Mouse (Mus musculus) thymus, postnatal 14 days (tissue): ENCODE results near the gene Chrnb4.

Experiments used
- DNase-seq: peaks from one replicate; pipeline ENCODE4 v3.0.0; 2021

The Chrnb4 gene

DNA sequence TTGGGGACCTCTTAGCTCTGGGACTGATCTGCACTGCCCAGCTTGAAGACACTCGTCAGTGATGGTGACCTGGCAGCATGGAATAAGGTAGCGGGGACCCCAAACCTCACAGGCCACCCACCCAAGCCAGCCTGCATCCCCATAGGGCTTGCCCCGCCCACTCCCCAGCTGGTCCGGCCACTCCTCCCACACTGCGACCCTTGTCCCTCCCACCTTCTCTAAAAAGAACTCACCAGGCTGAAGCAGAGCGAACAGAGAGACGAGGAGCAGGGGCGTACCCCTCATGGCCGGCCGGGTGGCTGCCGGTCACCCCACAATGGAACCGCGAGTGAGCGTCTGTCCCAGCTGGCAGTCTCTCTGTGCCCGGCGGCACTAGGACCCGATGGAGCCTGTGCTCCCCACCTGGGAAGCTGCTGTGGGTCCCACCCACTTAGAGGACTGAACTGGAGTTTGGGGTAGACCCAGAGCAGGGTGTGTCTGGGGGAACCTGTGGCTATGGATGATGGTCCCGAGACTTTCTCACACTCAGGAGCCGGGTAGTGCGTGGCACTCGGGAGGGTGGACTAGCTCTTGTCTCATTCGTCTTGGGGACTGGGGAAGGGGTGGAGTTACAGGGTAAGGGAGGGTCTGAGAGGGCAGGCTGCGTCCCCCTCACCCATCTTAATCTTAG is at the start of gene Chrnb4:
TSS of gene Chrnb4 (minus strand) at position 569 of the 670 bp plus-strand sequence.
- peak; percentile 37 for DNase-seq

DNA sequence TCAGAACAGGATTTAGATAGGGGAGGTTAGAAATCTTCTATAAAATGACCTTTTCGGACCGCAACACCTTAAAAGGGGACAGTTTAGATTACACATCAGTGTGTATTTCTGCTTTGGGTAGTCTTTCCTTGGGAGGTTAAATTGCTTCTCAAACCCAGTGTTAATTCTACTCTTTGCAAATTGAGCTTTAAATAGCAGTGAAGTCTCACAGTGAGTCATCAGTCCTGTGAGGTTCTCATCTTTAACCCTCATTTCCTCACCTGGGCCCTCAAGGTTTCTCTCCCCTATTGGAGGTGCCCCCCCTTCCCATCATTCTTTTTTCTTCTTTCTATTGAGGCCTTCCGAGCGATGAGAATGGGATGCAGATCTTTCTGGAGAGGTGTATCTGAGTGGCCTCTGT is 48.3 kb upstream of the Chrnb4 start:
- no peak for DNase-seq

DNA sequence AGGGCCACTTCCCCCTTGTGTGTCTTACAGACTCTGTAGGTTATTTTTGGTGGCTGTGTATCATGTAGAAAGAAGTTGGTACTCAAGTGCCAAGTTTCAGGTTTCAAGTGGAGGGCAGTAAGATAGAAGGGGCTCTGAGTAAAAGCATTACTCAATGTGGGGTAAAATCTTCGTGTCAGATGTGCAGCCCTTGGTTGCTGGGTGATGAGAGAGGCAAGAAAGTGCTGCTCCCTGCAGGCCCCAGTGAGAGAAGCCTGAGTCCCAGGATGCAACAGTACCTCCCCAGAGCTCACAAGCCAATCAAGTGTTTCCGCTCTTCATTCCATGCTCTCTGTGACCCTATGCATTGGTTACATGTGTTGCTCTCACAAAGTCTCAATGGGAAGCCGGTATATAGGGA is 47.5 kb upstream of the Chrnb4 start:
- no peak for DNase-seq

DNA sequence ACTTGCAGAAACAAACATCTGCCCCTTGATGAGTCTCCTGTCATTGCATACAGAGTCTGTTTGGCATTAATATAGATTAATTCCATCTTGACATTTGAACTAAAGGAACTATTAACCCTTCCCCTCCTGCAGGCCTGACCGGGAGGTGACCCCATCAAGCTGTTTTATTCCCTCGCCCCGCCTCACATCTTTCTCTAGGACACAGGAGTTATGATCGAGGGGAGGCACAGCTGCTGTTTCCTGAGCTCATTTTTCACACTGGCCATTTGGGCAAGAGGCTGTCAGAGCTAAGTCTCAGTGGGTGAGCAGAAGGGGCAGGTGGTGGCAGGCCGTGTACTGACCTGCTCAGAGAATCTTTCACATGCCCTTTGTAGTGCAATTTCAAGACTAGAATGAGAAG is 41.6 kb upstream of the Chrnb4 start:
- no peak for DNase-seq

DNA sequence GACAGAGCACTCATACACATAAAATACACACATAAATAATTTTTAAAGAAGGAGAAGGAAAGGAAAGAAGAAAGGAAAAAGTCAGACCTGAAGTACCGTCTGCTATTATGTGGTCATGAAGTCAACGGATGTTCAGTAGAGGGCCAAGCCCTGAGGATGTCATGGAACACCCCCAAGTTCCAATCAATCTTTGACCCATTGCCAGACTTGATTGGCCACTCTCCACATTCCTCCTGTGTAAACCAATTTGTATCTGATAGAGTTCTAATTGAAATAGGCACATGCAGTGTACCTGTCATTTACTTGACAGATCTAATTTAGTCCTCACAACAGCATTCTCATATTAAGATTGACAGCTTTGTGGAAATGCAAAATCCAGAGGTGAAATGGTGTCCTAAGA is 40.6 kb upstream of the Chrnb4 start:
- DNase-seq: no peak

DNA sequence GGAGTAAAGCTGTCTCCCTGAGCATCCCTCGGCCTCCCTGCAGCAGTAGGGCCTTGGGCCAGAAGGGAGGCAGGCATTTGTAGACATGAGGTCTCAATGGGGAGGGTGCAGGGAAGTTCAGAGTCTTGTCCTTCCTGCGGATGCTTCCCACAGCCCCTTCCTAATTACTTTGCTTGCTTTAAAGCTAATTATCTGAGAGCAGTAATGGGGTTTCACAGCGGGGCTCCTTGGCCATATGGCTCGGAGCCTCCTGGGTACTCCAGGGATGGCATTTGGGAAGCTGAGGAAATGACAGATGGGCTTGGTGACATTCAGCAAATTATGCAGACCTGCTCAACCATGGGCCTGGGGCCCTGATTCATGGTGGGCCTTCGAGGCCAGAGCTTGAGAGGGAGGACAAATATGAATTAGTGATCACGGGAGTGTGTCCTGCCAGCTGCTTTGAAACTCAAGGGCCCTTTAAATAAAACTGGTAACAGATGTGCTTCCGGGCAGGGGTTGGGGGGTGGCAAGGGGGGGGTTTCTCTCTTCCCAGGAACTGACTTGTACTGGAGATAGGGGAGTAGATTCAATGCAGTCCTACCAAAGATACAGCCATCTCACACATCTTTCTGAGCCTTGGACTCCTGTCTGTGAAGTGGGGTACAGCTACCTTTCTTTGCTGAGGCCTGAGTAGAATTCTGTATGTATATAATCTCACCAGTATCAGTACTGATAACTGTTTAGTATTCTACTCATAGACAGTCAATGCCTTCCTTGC is 34.8 kb upstream of the Chrnb4 start:
- no peak for DNase-seq

DNA sequence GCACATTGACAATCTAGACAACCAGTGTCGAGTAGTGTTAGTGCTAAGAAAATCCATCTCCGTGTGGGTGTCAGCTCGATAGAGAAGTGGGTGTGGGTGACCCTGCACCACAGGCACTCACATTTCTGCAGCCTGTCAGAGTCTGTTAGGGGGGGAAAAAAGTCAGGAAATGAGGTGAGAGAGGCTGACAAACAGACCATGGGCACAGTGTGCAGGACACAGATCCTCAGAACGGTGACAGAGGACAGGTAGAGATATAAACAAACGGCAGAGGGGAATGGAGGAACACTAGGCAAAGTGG is 19.3 kb upstream of the Chrnb4 start:
- no peak for DNase-seq

DNA sequence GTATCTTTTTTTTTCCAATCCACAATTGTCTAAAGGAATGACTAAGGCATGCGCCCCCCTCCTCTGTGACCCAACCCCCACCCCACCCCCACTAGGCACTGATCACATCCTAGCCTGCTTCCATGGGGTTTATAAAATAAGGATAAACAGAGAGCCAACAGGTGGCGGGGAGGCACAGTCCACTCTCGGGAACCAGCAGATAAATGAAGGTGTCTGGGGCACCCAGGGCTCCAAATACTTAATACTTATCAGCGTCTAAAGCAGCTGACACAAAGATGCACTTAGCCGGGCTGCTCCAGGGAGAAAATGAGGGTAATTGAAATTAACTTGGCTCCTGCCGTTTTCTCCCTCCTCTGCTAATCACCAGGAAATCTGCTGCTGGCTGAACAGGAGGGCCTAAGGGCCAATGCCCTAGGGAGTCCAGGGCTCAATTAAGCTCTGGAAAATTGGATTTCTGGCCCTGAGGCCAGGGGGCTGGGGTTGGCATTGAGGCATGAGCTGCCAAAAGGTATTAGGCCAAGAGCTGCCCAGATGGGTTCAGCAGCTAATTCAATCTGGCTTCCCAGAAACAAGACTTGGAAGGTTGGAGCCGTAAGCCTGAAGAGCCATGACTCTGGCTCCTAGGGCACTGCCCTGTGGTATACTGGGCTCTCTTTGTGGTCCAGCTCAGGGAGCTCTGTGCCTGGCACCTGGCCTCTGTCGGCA is 18.8 kb upstream of the Chrnb4 start:
- no peak for DNase-seq

DNA sequence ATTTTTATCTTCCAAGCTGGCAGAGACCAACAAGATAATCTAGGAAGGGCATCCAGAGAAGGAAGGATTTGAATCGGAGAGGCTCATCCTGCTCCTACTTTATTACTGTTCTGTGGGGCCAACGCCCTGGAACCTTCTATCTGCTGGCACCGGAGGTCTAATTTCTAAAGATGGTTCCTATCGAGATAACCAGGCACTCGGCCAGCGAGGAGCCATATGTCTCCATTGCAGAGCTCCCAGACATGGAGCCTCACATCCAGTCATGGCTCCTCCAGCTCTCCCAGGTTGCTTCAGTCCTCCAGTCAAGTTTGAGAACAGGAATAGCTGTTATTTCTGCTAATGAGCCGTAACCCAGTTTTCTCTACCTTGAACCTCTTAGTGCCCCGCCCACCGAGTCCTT is 16.7 kb upstream of the Chrnb4 start:
- DNase-seq: no peak

DNA sequence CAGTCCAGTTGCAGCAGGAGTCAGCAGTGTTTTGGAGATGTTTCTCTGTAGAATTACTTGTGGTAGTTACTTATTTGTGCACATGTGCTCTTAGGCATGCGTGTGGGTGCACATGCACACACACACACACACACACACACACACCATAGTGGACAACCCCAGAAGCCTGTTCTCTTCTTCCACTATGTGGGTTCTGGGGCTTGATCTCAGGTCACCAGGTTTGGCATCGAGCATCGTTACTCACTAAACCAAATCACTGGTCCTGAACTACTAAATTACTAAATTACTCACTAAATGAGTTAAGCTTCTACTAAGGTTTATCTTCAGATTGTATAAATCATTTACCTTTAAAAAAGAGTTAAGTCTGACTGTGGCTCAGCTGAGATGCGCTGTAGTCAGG is 9.5 kb upstream of the Chrnb4 start:
- DNase-seq: no peak

DNA sequence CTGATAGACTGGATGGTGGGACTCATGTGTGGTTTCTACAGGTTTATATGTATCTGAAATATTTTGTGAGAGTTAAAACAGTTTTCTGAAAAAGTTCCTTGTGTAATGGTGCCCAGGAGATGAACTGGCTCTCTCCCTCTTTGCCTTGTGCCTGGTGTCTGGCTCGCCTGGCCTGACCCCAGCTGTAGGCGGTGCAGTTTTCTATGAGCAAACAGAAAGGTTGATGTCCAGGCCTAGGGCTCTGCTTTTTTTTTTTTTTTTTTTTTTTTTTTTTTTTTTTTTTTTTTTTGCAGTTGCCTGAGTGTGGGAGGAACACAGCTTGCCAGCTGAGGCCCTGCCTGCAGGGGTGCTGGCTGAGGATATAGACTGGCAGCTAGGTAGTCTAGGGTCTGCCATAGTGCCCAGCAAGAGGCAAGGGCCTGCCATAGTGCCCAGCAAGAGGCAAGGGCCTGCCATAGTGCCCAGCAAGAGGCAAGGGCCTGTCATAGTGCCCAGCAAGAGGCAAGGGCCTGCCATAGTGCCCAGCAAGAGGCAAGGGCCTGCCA is 6.9 kb upstream of the Chrnb4 start:
- no peak for DNase-seq

DNA sequence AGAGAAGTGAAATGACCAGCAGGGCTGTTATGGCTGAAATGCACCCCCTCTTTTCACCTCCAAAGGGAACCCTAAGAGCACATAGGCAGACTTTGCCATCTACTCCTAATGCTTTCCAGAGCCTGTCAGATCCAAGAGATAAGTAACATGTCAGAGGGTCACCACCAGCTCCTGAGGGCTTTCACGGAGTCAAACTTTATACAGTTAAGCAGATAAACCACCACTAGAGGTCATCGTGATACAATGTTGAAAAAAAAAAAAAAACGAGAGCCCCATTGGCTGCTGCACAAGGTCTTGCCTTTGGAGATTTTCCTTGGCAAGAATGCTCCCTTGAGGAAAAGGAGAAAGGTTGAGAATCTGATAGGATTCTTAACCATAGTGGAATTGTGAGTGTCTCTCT is 1.8 kb downstream of the Chrnb4 start:
- no peak for DNase-seq

DNA sequence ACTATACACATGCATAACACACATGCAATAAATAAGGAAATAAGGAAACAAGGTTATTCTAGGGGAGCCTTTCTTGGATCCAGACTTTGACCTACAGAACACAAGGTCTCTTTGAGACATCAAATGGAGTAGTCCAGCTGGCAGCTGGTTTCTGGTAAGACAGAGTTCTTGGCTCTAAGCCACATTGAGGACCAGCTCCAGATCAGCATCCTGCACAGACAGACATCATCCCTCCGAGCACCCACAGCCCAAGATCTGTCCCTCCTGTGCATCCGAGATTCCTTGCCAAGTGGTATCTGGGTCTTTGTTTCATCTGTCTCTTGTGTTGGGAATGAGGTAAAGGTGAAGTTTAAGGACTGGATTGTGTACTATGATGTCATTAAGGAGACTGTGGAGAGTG is 3.6 kb downstream of the Chrnb4 start:
- DNase-seq: no peak

DNA sequence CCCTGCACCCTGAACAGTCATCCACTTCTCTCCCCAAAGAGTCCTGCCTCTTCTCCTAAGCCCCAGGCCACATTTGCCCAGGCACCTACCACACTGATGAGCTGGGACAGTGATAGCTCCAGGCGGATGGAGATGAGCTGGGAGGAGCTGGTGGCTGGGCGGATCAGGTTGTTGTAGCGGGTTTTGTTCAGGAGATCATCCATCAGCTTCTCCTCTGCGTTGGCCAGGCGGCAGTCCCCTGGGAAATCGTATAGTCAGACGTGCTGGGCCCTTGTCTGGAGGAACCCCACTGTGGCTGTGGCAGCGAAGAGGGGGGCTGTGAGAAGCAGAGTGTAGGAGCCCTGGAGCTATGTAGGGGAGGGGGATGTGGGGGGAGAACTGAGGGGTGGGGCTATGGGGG is 4.9 kb downstream of the Chrnb4 start:
- no peak for DNase-seq

DNA sequence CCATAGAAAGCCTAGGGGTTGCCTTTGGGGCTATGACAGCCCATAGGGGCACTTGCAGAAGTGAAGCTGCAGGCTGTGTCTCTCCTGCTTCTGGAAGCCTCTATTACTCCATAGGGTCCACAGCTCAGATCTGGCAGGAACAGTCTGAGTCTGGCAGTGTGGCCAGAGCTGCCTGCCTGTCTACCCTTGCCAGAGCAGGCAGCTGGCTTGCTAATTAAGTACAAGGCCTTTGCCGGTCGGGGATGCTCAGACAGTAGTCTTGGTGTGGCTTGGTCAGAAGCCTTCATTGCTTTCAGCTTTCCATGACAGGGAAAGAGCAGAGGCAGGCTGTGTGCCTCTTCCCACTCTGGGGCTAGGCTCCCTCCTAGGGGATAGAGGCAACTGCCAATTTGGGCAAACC is 7.2 kb downstream of the Chrnb4 start:
- DNase-seq: no peak

DNA sequence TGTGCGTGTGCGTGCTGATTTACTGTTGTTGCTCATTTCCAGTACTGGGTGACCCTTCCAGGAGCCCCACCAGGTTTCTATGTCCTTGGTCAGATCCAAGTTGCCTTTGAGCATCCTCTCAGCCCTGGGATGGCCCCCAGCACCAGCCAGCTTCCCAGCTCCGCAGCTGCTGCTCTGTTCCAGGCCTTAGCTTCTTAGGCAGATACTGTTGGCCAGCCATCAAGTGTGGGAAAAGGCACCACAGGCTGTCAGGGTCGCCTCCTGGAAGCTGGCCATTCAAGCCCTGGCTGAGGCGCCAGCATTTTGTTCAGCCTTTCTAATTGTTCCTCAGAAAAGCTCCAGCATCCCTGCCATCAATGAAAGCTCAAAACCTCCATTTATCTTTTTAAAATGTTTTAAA is 8.6 kb downstream of the Chrnb4 start:
- no peak for DNase-seq

DNA sequence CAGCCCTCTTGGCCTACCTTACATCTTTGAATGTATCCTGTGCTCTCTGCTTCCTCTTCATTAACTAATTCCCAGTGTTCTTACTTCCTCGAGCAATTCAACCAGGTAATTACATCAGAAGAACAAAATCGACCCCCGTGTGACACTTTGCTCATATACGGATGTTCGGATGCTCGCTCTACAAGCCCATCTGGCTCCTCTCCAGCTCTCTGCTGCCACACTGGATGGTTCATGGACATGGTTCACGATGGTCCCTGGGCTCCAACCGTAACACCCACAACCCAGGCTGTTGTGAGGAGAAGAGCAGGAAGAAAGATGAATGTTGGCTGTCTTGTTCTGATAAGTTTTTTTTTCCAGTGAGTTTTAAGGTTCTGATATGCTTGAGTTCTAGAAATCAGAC is 9.6 kb downstream of the Chrnb4 start:
- no peak for DNase-seq

DNA sequence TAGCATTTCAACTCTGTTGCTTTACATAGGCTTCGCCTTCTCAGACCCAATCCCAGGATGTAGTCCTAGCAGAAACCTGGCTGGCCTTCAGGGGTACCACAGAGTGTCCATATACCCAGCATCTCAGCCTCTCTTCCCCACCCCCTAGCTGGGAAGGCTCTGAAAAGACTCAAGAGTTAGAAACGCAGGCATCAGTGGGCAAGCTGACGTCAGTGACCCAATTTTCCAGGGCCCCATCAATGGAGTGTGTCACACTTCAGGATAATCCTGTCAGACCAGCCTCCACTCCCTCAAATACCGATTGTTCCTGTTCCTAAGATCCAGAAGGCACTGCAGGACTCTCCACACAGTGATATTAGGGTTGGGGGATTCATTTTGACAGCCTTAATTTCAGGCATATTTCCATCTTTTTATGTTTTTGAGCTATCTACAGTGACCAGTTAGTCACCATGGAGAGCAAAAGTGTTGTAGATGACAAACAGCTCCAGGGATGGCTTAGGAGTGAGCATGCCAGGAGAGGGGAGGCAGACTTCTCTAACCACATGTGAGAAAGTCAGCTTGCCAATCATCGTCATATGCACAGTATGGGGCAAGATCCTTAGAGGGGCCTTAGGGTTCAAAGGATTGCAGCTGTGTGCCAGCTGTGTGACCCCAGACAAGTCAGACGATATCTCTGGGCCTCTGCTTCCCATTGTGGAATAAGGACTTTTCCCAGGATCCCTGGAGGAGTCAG is 17.0 kb downstream of the Chrnb4 start:
- DNase-seq: no peak

DNA sequence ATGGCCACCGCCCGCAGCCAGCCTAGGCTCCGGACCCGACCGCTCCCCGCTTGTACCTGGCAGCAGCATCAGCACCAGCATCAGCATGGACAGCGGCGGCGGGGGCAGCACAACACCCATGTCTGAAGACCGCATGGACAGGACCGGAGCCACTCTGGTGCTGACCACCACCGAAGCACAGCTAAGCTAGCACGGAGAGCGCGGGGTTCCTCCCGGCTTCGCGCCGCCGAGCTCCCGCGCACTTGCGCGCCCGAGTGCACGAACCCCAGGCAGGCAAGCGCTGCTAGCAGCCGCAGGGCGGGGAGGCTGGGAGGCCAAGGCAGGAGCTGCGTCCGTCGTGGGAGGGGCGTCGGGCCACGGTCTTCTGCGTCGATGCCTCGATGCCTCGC is 22.3 kb downstream of the Chrnb4 start, which contains the start of gene Chrna3:
TSS of gene Chrna3 (minus strand) at position 288 of the 389 bp plus-strand sequence.
- no peak for DNase-seq

DNA sequence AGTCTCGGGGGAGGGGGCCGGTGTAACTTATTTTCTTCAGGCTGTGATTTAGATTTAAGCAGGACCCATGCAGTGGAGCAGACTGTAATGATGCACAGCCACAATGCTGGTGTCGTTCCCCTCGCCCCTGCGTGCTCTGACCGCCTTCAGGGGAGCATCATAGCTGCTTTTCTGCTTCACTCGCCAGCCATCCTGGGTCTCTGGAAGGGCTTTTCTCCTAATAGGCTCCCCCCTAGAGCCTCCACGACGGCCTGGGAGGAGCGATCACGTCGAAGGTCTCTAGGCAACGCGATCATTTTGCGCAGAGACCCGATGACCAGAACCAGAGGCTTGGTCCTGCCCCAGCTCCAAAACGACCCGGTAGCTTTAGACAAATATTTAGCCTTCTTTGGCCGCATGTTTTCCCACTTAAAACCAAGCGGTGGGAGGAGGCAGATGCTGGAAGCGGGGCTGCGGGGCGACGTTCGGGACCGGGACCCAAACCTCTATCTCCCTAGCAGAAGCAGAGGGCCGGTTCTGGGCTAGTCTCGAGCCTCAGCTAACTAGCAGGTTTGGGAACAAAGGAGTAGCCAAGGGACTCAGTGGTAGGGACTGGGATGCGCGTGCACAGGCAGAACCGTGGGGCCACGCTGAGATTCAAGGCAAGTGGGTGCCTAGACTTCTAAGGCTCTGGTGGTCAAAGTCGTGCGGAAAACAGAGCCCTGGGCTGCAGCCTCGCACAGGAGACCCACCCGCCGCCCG is 22.9 kb downstream of the Chrnb4 start:
- no peak for DNase-seq

DNA sequence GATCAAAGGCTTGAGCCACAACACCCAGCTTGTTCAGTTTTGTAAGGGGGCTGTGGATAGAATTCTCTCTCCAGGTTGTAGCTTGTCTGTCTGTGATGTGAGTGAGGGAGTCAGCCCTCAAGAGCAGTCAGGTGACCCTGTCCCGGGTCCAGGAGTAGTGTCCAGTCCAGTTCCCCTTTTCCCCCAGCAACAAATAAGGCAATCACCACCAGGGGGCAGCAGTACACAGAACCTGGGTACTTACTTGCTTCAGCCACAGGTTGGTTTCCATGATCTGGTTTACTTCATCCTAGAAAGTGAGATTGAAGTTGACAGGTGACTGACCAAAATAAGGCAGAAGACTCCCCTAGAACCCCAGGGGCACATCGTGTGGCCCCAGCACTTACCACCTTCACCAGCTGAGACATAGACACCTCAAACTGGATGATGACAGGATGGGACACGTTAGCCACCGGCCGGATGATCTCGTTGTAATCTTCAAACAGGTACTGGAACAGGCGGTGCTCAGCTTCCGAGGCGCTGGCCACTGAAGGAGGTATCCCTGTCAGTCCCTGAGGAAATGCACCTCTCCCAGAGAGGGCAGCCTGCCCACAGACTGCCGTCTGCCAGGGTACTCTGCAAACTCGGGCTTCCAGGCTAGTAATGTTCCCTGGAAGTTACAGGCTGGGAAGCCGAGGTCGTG is 24.5 kb downstream of the Chrnb4 start:
- DNase-seq: peak; percentile 74

DNA sequence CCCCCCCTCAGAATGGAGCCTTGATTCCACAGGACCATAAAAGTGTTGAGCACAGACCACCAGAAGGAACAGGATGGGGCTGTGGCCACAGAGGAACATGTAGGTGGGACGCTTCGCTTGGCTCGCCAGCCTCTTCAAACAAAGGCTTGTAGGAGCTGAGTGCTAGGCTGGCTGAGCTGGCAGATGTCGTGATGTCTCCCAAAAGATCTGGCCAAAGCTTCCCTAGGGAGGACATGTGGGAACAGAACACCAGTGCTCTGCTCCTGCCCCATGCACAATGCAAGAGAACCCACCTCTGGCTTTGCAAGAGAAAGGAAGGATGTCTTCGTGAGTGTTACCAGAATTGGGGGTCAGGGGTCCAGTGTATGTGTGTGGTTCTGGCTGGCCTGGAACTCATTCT is 25.3 kb downstream of the Chrnb4 start:
- no peak for DNase-seq
